Mouse (Mus musculus) heart, adult 2 months (tissue): ENCODE results near the gene Ssbp3.

Experiments
- CTCF ChIP-seq: fragments of 200-600 bp; IDR thresholded peaks from 2 replicates; pipeline ENCODE4 v1.8.1; 2022; ENCODE audit warnings: antibody characterized with exemption, mild to moderate bottlenecking, moderate library complexity
- EP300 ChIP-seq: fragments of 200-500 bp; IDR thresholded peaks from 2 replicates; pipeline ENCODE4 v1.6.1; 2011; ENCODE audit warnings: low read depth, low read length, control low read depth; ENCODE audit not compliant: insufficient read depth
- POLR2A ChIP-seq: fragments of 200-500 bp; IDR thresholded peaks from 2 replicates; pipeline ENCODE4 v1.6.1; 2011; ENCODE audit warnings: mild to moderate bottlenecking, low read depth, low read length, control low read depth; ENCODE audit not compliant: insufficient read depth

- no peak for TF ChIP-seq CTCF
- no peak for TF ChIP-seq EP300
- TF ChIP-seq POLR2A, result no peak
These were observed 55.9 kb downstream of the Ssbp3 start for GRCm38 (mm10) chr4:106966443-106966842.
